Mouse (Mus musculus) forebrain, embryonic 13.5 days (tissue): ENCODE data around the gene Hs3st6. TPM values are rescaled to one million over a fixed set of nuclear protein-coding genes. Genes with fewer than 3 reads are reported as not detected.

Experiments
- ATAC-seq: fragments of 200-750 bp; cut with Nextera tagmentation; 2 replicates; pipeline ENCODE4 v1.8.0; 2017
- H3K27ac ChIP-seq: fragments of 300-500 bp; sonication (generic); 2 replicates; pipeline ENCODE4 v1.5.1; 2015; ENCODE audit warnings: inconsistent platforms, mild to moderate bottlenecking, moderate library complexity
- H3K27me3 ChIP-seq: fragments of 300-500 bp; sonication (generic); 2 replicates; pipeline ENCODE4 v1.6.1; 2015; ENCODE audit warnings: mild to moderate bottlenecking, inconsistent platforms
- H3K36me3 ChIP-seq: fragments of 300-500 bp; sonication (generic); 2 replicates; pipeline ENCODE4 v1.6.1; 2015; ENCODE audit warnings: mild to moderate bottlenecking, inconsistent platforms; ENCODE audit not compliant: poor library complexity, severe bottlenecking
- H3K4me1 ChIP-seq: fragments of 300-500 bp; sonication (generic); 2 replicates; pipeline ENCODE4 v1.6.1; 2015; ENCODE audit warnings: inconsistent platforms
- H3K4me2 ChIP-seq: fragments of 300-500 bp; sonication (generic); 2 replicates; pipeline ENCODE4 v1.6.1; 2015; ENCODE audit warnings: inconsistent platforms, mild to moderate bottlenecking, moderate library complexity
- H3K4me3 ChIP-seq: fragments of 300-500 bp; sonication (generic); 2 replicates; pipeline ENCODE4 v1.5.1; 2015; ENCODE audit warnings: mild to moderate bottlenecking, inconsistent platforms
- H3K9ac ChIP-seq: fragments of 300-500 bp; sonication (generic); 2 replicates; pipeline ENCODE4 v1.6.1; 2015; ENCODE audit warnings: mild to moderate bottlenecking, inconsistent platforms
- H3K9me3 ChIP-seq: fragments of 300-500 bp; sonication (generic); replicated peaks from 2 replicates; pipeline ENCODE4 v1.6.1; 2016; ENCODE audit warnings: inconsistent platforms
- WGBS: fragments of 180-500 bp; shearing (Covaris S2); methylation state at CpG from one replicate; pipeline ENCODE4 v1.1.7; 2015; 5-methylcytosine and 5-hydroxymethylcytosine counted together
- polyA plus RNA-seq: library from polyadenylated mRNA; unstranded; fragments of >200 nt; fragmentation: Nextera tagmentation; extraction: Ambion mirVana; gene quantifications from 2 replicates; pipeline ENCODE4 v1.2.1, GENCODE M21; 2015

Hs3st6 gene
- polyA plus RNA-seq, 1 experiment from 2014 or later = 0.17 TPM

GRCm38 (mm10) chr17:24733434-24734050, 19.2 kb upstream of the Hs3st6 start:
- WGBS = 88% methylated on average over 21 of the region's 21 CpGs

GRCm38 (mm10) chr17:24734513-24734912, 18.3 kb upstream of the Hs3st6 start:
- no peak overlapping the region for H3K4me2 ChIP-seq
- no peak overlapping the region for H3K4me3 ChIP-seq
- 93% methylated on average over 1 of the region's 1 CpGs for WGBS
- no peak overlapping the region for H3K27ac ChIP-seq
- no peaks in the 10 kb centered on the region for H3K9me3 ChIP-seq
- peaks cover 16% of the 10 kb centered on the region for H3K4me1 ChIP-seq
- no peak overlapping the region for H3K9ac ChIP-seq
- no peaks in the 10 kb centered on the region for H3K36me3 ChIP-seq
- no peak for ATAC-seq
- peaks cover 7% of the 10 kb centered on the region; the same call in 1 of the 2 replicates for H3K27me3 ChIP-seq

More at GRCm38 (mm10) chr17:24733434-24734050, 19.2 kb upstream of the Hs3st6 start:
- H3K27ac ChIP-seq = no peak overlapping the region
- H3K9ac ChIP-seq = peak overlapping the region; percentile 34; the same call in 1 of the 2 replicates
- peaks cover 16% of the 10 kb centered on the region for H3K4me1 ChIP-seq
- no peak overlapping the region for H3K4me2 ChIP-seq
- no peaks in the 10 kb centered on the region for H3K36me3 ChIP-seq
- no peaks in the 10 kb centered on the region for H3K9me3 ChIP-seq
- ATAC-seq = no peak
- H3K4me3 ChIP-seq = no peak overlapping the region
- H3K27me3 ChIP-seq = peaks cover 7% of the 10 kb centered on the region; the same call in 1 of the 2 replicates

GRCm38 (mm10) chr17:24735446-24735845, 17.3 kb upstream of the Hs3st6 start:
- no peaks in the 10 kb centered on the region for H3K9me3 ChIP-seq

GRCm38 (mm10) chr17:24736330-24737051, 16.3 kb upstream of the Hs3st6 start, which contains the start of gene Msrb1:
Gene Msrb1 (plus strand): TSS chr17:24736642.
- peak within 1 kb of the TSS; percentile 79 for H3K4me2 ChIP-seq
- WGBS = under 1% methylated on average over 29 of the region's 29 CpGs
- peaks cover 16% of the 10 kb centered on the region for H3K4me1 ChIP-seq
- H3K9ac ChIP-seq = peak within 1 kb of the TSS; percentile 68
- no peaks in the 10 kb centered on the region for H3K9me3 ChIP-seq
- peak within 1 kb of the TSS; percentile 48 for H3K27ac ChIP-seq
- H3K36me3 ChIP-seq = no peaks in the 10 kb centered on the region
- ATAC-seq = peak; percentile 98
- H3K4me3 ChIP-seq = peak within 1 kb of the TSS; percentile 56
- H3K27me3 ChIP-seq = peaks cover 7% of the 10 kb centered on the region; the same call in 1 of the 2 replicates

More at GRCm38 (mm10) chr17:24735446-24735845, 17.3 kb upstream of the Hs3st6 start:
- H3K4me1 ChIP-seq = peaks cover 16% of the 10 kb centered on the region
- H3K27ac ChIP-seq = no peak overlapping the region
- H3K9ac ChIP-seq = no peak overlapping the region
- H3K36me3 ChIP-seq = no peaks in the 10 kb centered on the region
- H3K4me2 ChIP-seq = 0 out of 2 replicates have a peak overlapping the region, but pooled peaks have one; percentile 79
- peak overlapping the region; percentile 56; the same call in 1 of the 2 replicates for H3K4me3 ChIP-seq
- ATAC-seq = no peak
- peaks cover 7% of the 10 kb centered on the region; the same call in 1 of the 2 replicates for H3K27me3 ChIP-seq
- 87% methylated on average over 7 of the region's 7 CpGs for WGBS

GRCm38 (mm10) chr17:24737135-24737810, 15.5 kb upstream of the Hs3st6 start:
- H3K27me3 ChIP-seq = peaks cover 7% of the 10 kb centered on the region; the same call in 1 of the 2 replicates
- no peak for ATAC-seq
- H3K4me1 ChIP-seq = peaks cover 16% of the 10 kb centered on the region
- 32% methylated on average over 8 of the region's 8 CpGs for WGBS
- peak overlapping the region; percentile 68 for H3K9ac ChIP-seq
- no peak overlapping the region for H3K27ac ChIP-seq
- H3K4me2 ChIP-seq = peak overlapping the region; percentile 79
- no peaks in the 10 kb centered on the region; the same call in 1 of the 2 replicates for H3K36me3 ChIP-seq
- H3K4me3 ChIP-seq = peak overlapping the region; percentile 56
- no peaks in the 10 kb centered on the region for H3K9me3 ChIP-seq

- H3K4me1 ChIP-seq = peaks cover 16% of the 10 kb centered on the region
- WGBS = 87% methylated on average over 4 of the region's 4 CpGs
- no peak for ATAC-seq
- H3K27ac ChIP-seq = no peak overlapping the region
- H3K36me3 ChIP-seq = no peaks in the 10 kb centered on the region; the same call in 1 of the 2 replicates
- no peak overlapping the region for H3K4me3 ChIP-seq
- 0 out of 2 replicates have a peak, but pooled peaks cover 6% of the 10 kb centered on the region for H3K27me3 ChIP-seq
- no peak overlapping the region for H3K9ac ChIP-seq
- H3K9me3 ChIP-seq = no peaks in the 10 kb centered on the region
- no peak overlapping the region for H3K4me2 ChIP-seq
These were observed 14.6 kb upstream of the Hs3st6 start for GRCm38 (mm10) chr17:24738238-24738637.

- Histone ChIP-seq H3K27ac (no peak overlapping the region), H3K4me1 (peaks cover 16% of the 10 kb centered on the region), H3K4me3 (no peak overlapping the region), H3K9ac (no peak overlapping the region), H3K4me2 (no peak overlapping the region), H3K36me3 (no peaks in the 10 kb centered on the region; the same call in 1 of the 2 replicates), H3K27me3 (no peaks in the 10 kb centered on the region), H3K9me3 (no peaks in the 10 kb centered on the region)
- 88% methylated on average over 8 of the region's 8 CpGs for WGBS
- ATAC-seq = no peak
These were observed 12.9 kb upstream of the Hs3st6 start for GRCm38 (mm10) chr17:24739926-24740325.

- peaks cover 6% of the 10 kb centered on the region for H3K4me1 ChIP-seq
- H3K9me3 ChIP-seq = no peaks in the 10 kb centered on the region
- no peak overlapping the region for H3K9ac ChIP-seq
- H3K27ac ChIP-seq = no peak overlapping the region
- no peak overlapping the region for H3K4me2 ChIP-seq
- no peak overlapping the region for H3K4me3 ChIP-seq
- no peak for ATAC-seq
- WGBS = 82% methylated on average over 8 of the region's 8 CpGs
- no peaks in the 10 kb centered on the region; the same call in 1 of the 2 replicates for H3K36me3 ChIP-seq
- H3K27me3 ChIP-seq = peaks cover 4% of the 10 kb centered on the region
These were observed 10.5 kb upstream of the Hs3st6 start for GRCm38 (mm10) chr17:24742307-24742706.

GRCm38 (mm10) chr17:24743896-24744295, 8.9 kb upstream of the Hs3st6 start:
- no peaks in the 10 kb centered on the region; the same call in 1 of the 2 replicates for H3K36me3 ChIP-seq
- H3K27me3 ChIP-seq = peaks cover 6% of the 10 kb centered on the region
- ATAC-seq = no peak
- H3K27ac ChIP-seq = no peak overlapping the region
- no peaks in the 10 kb centered on the region for H3K9me3 ChIP-seq
- H3K4me1 ChIP-seq = no peaks in the 10 kb centered on the region
- no peak overlapping the region for H3K4me2 ChIP-seq
- no peak overlapping the region for H3K4me3 ChIP-seq
- 67% methylated on average over 5 of the region's 5 CpGs for WGBS
- no peak overlapping the region for H3K9ac ChIP-seq

- Histone ChIP-seq H3K4me3 (no peak overlapping the region), H3K9me3 (no peaks in the 10 kb centered on the region), H3K36me3 (no peaks in the 10 kb centered on the region; the same call in 1 of the 2 replicates), H3K27me3 (peaks cover 10% of the 10 kb centered on the region), H3K27ac (no peak overlapping the region), H3K4me2 (no peak overlapping the region), H3K9ac (no peak overlapping the region), H3K4me1 (no peaks in the 10 kb centered on the region)
- no peak for ATAC-seq
- WGBS = 63% methylated on average over 3 of the region's 3 CpGs
These were observed 8.4 kb upstream of the Hs3st6 start for GRCm38 (mm10) chr17:24744381-24744780.

GRCm38 (mm10) chr17:24745526-24746497, 7.0 kb upstream of the Hs3st6 start:
- no peaks in the 10 kb centered on the region for H3K4me1 ChIP-seq
- no peaks in the 10 kb centered on the region; the same call in 1 of the 2 replicates for H3K36me3 ChIP-seq
- no peak overlapping the region for H3K9ac ChIP-seq
- H3K27me3 ChIP-seq = peaks cover 22% of the 10 kb centered on the region
- H3K9me3 ChIP-seq = no peaks in the 10 kb centered on the region
- H3K4me2 ChIP-seq = no peak overlapping the region
- 23% methylated on average over 7 of the region's 7 CpGs for whole genome bisulfite sequencing
- ATAC-seq = peak; percentile 75
- H3K4me3 ChIP-seq = no peak overlapping the region
- no peak overlapping the region for H3K27ac ChIP-seq
